Mouse (Mus musculus) neural tube, embryonic 15.5 days (tissue): ENCODE measurements at regions not wholly inside any gene's neighbourhood (a gene's known extent, or its start where the extent isn't known, plus 50 kb on each side); places are given as distances from the start of the nearest gene placed in this dataset.

ENCODE experiments used
- ATAC-seq: fragments of 200-750 bp; cut with Nextera tagmentation; 2 replicates; pipeline ENCODE4 v1.8.0; 2017; ENCODE audit warnings: mild to moderate bottlenecking, moderate TSS enrichment, moderate library complexity; ENCODE audit not compliant: low FRiP score
- H3K27ac ChIP-seq: fragments of 300-500 bp; sonication (generic); replicated peaks from 2 replicates; pipeline ENCODE4 v1.5.1; 2015; ENCODE audit warnings: mild to moderate bottlenecking, inconsistent platforms
- H3K27me3 ChIP-seq: fragments of 300-500 bp; sonication (generic); replicated peaks from 2 replicates; pipeline ENCODE4 v1.6.1; 2015; ENCODE audit warnings: inconsistent platforms
- H3K36me3 ChIP-seq: fragments of 300-500 bp; sonication (generic); 2 replicates; pipeline ENCODE4 v1.6.1; 2015; ENCODE audit warnings: inconsistent platforms
- H3K4me1 ChIP-seq: fragments of 300-500 bp; sonication (generic); 2 replicates; pipeline ENCODE4 v1.6.1; 2015; ENCODE audit warnings: inconsistent platforms
- H3K4me2 ChIP-seq: fragments of 300-500 bp; sonication (generic); 2 replicates; pipeline ENCODE4 v1.6.1; 2015; ENCODE audit warnings: inconsistent platforms, mild to moderate bottlenecking, moderate library complexity
- H3K4me3 ChIP-seq: fragments of 300-500 bp; sonication (generic); replicated peaks from 2 replicates; pipeline ENCODE4 v1.5.1; 2015; ENCODE audit warnings: mild to moderate bottlenecking, inconsistent platforms
- H3K9ac ChIP-seq: fragments of 300-500 bp; sonication (generic); replicated peaks from 2 replicates; pipeline ENCODE4 v1.6.1; 2015; ENCODE audit warnings: mild to moderate bottlenecking, inconsistent platforms
- H3K9me3 ChIP-seq: fragments of 300-500 bp; sonication (generic); replicated peaks from 2 replicates; pipeline ENCODE4 v1.6.1; 2016; ENCODE audit warnings: inconsistent platforms
- WGBS: fragments of 180-500 bp; shearing (Covaris S2); methylation state at CpG from one replicate; pipeline ENCODE4 v1.1.7; 2015; ENCODE audit warnings: mixed read lengths; 5-methylcytosine and 5-hydroxymethylcytosine counted together

GRCm38 (mm10) chr3:53341304-53342206 is 121.6 kb downstream of the Nhlrc3 start:
- Histone ChIP-seq H3K4me1 (peaks cover 10% of the 10 kb centered on the region), H3K27ac (no peak overlapping the region), H3K4me3 (no peak overlapping the region), H3K9ac (no peak overlapping the region), H3K27me3 (0 out of 2 replicates have a peak, but pooled peaks cover 3% of the 10 kb centered on the region), H3K9me3 (no peaks in the 10 kb centered on the region), H3K36me3 (no peaks in the 10 kb centered on the region), H3K4me2 (peak overlapping the region; percentile 22)
- ATAC-seq, result peak; percentile 24; the same call in 1 of the 2 replicates
- 40% methylated on average over 22 of the region's 22 CpGs for WGBS

- WGBS, result 62% methylated on average over 7 of the region's 7 CpGs
- no peaks in the 10 kb centered on the region for H3K36me3 ChIP-seq
- H3K27me3 ChIP-seq, result 0 out of 2 replicates have a peak, but pooled peaks cover 3% of the 10 kb centered on the region
- H3K4me3 ChIP-seq, result no peak overlapping the region
- H3K9ac ChIP-seq, result no peak overlapping the region
- no peak overlapping the region for H3K27ac ChIP-seq
- H3K4me2 ChIP-seq, result no peak overlapping the region
- H3K9me3 ChIP-seq, result no peaks in the 10 kb centered on the region
- no peak for ATAC-seq
- peaks cover 19% of the 10 kb centered on the region for H3K4me1 ChIP-seq
These were observed 124.6 kb downstream of the Nhlrc3 start for GRCm38 (mm10) chr3:53338571-53338970.

- no peaks in the 10 kb centered on the region for H3K9me3 ChIP-seq
- H3K4me1 ChIP-seq, result 0 out of 2 replicates have a peak, but pooled peaks cover 10% of the 10 kb centered on the region
- H3K27me3 ChIP-seq, result no peaks in the 10 kb centered on the region
- no peak overlapping the region for H3K4me3 ChIP-seq
- peak overlapping the region; percentile 41 for H3K4me2 ChIP-seq
- 47% methylated on average over 11 of the region's 11 CpGs for WGBS
- no peak overlapping the region for H3K27ac ChIP-seq
- no peak for ATAC-seq
- no peak overlapping the region for H3K9ac ChIP-seq
- no peaks in the 10 kb centered on the region for H3K36me3 ChIP-seq
These were observed 129.1 kb downstream of the Nhlrc3 start for GRCm38 (mm10) chr3:53334051-53334450.

- Histone ChIP-seq H3K4me2 (no peak overlapping the region), H3K27ac (no peak overlapping the region), H3K4me3 (no peak overlapping the region), H3K4me1 (peaks cover 9% of the 10 kb centered on the region; the same call in 1 of the 2 replicates), H3K36me3 (no peaks in the 10 kb centered on the region), H3K9ac (no peak overlapping the region), H3K27me3 (no peaks in the 10 kb centered on the region), H3K9me3 (no peaks in the 10 kb centered on the region)
- whole genome bisulfite sequencing, result 55% methylated on average over 3 of the region's 3 CpGs
- no peak for ATAC-seq
These were observed 133.6 kb downstream of the Nhlrc3 start for GRCm38 (mm10) chr3:53329528-53329927.

GRCm38 (mm10) chr3:53327424-53327823 is 135.7 kb downstream of the Nhlrc3 start:
- peaks cover 10% of the 10 kb centered on the region for H3K4me1 ChIP-seq
- ATAC-seq, result no peak
- no peak overlapping the region for H3K27ac ChIP-seq
- 41% methylated on average over 5 of the region's 5 CpGs for WGBS
- H3K36me3 ChIP-seq, result no peaks in the 10 kb centered on the region
- no peak overlapping the region for H3K4me2 ChIP-seq
- H3K4me3 ChIP-seq, result no peak overlapping the region
- H3K9me3 ChIP-seq, result no peaks in the 10 kb centered on the region
- no peaks in the 10 kb centered on the region for H3K27me3 ChIP-seq
- H3K9ac ChIP-seq, result no peak overlapping the region

- H3K9me3 ChIP-seq, result no peaks in the 10 kb centered on the region
- no peaks in the 10 kb centered on the region for H3K27me3 ChIP-seq
- no peak overlapping the region for H3K4me3 ChIP-seq
- no peak overlapping the region for H3K4me2 ChIP-seq
- no peak overlapping the region for H3K9ac ChIP-seq
- ATAC-seq, result no peak
- H3K4me1 ChIP-seq, result peaks cover 10% of the 10 kb centered on the region
- 59% methylated on average over 7 of the region's 7 CpGs for WGBS
- no peaks in the 10 kb centered on the region for H3K36me3 ChIP-seq
- no peak overlapping the region for H3K27ac ChIP-seq
These were observed 136.2 kb downstream of the Nhlrc3 start for GRCm38 (mm10) chr3:53326967-53327366.

- no peak overlapping the region for H3K4me2 ChIP-seq
- no peaks in the 10 kb centered on the region for H3K9me3 ChIP-seq
- H3K4me1 ChIP-seq, result peaks cover 10% of the 10 kb centered on the region
- WGBS, result 94% methylated on average over 7 of the region's 7 CpGs
- no peak overlapping the region for H3K27ac ChIP-seq
- H3K4me3 ChIP-seq, result no peak overlapping the region
- H3K9ac ChIP-seq, result no peak overlapping the region
- no peaks in the 10 kb centered on the region for H3K36me3 ChIP-seq
- no peak for ATAC-seq
- no peaks in the 10 kb centered on the region for H3K27me3 ChIP-seq
These were observed 138.1 kb downstream of the Nhlrc3 start for GRCm38 (mm10) chr3:53325080-53325479.

GRCm38 (mm10) chr3:53324386-53324785 is 138.7 kb downstream of the Nhlrc3 start:
- Histone ChIP-seq H3K4me3 (no peak overlapping the region), H3K9ac (no peak overlapping the region), H3K9me3 (no peaks in the 10 kb centered on the region), H3K27ac (no peak overlapping the region), H3K36me3 (no peaks in the 10 kb centered on the region), H3K27me3 (no peaks in the 10 kb centered on the region), H3K4me2 (peak overlapping the region; percentile 32), H3K4me1 (peaks cover 10% of the 10 kb centered on the region)
- no peak for ATAC-seq
- WGBS, result 43% methylated on average over 13 of the region's 13 CpGs

- no peak overlapping the region for H3K9ac ChIP-seq
- H3K9me3 ChIP-seq, result no peaks in the 10 kb centered on the region
- ATAC-seq, result no peak
- H3K27me3 ChIP-seq, result no peaks in the 10 kb centered on the region
- no peak overlapping the region for H3K4me3 ChIP-seq
- WGBS, result 73% methylated on average over 2 of the region's 2 CpGs
- no peaks in the 10 kb centered on the region for H3K36me3 ChIP-seq
- no peaks in the 10 kb centered on the region for H3K4me1 ChIP-seq
- H3K27ac ChIP-seq, result no peak overlapping the region
- no peak overlapping the region for H3K4me2 ChIP-seq
These were observed 147.7 kb downstream of the Nhlrc3 start for GRCm38 (mm10) chr3:53315449-53315848.
